Mouse (Mus musculus) kidney, adult 18-20 months (tissue): ENCODE data around the gene Casp6.

Source experiments
- DNase-seq: peaks from one replicate; pipeline ENCODE4 v3.0.0; 2021

The Casp6 gene

GRCm38 (mm10) chr3:129923581-129923980 lies 22.4 kb downstream of the Casp6 start:
- DNase-seq = no peak

DNA sequence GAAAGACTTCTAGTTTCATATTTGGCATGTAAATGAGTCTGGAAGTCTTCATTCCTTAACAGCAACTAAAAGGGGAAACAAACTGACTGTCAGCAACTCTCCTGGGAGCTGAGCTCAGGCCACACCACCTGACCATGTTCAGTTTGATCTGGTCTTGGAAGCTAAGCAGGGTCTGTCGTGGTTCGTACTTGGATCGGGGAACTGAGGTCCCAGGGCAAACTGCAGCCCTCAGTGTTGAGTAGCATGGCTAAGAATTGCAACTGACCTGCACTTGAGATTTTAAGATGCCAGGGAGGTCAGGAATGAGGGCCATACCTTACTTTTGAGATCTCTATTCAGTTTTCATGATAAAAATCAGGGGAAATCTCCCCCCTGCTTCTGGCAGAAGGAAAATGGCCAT lies 24.6 kb downstream of the Casp6 start:
- no peak for DNase-seq

DNA sequence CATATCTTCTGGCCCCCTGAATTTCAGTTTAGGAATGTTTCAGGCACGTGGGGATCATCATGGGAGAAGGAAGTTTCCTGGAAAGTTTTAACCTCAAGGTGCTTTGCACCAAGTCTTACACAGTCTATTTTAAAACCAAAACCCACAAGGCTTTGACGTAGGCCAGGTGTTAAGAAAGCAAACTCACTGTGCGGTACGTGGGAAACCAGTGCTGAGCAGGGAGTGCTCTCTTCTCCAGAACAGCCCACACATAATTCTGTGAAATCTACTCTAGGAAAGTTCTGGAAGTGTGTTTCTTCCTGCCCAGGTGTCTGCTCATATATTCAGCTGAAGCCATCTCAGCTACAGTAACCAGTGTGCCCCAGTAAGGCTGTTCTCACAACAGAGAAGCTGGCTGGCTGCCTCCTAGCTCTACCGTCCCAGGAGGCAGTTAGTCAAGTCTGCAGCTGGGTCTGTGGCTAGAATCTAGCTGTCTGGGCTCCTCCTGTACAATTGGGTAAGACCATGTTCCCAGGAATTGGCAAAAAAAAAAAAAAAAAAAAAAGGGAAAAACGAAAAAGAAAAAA lies 29.1 kb downstream of the Casp6 start:
- DNase-seq = no peak

GRCm38 (mm10) chr3:129932443-129932842 lies 31.2 kb downstream of the Casp6 start:
- DNase-seq = no peak

DNA sequence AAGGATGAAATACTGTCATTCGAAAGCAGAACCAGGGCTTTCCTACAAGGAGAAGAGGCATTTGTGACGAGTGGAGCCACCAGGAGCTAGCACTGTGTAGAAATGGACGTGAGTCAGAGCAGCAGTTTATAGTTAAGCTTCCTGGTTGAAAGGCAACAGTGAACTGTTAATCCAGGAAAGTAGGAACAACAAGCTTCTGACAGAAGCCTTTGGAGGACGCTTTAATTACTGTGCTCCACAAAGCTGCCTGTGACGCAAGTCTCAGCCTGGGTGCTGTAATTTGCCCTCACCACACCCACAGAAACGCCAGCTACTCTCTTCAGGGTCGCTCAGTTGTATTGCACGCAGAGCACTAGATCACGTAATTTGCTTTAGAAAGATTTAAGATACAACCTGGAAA lies 35.3 kb downstream of the Casp6 start:
- no peak for DNase-seq

DNA sequence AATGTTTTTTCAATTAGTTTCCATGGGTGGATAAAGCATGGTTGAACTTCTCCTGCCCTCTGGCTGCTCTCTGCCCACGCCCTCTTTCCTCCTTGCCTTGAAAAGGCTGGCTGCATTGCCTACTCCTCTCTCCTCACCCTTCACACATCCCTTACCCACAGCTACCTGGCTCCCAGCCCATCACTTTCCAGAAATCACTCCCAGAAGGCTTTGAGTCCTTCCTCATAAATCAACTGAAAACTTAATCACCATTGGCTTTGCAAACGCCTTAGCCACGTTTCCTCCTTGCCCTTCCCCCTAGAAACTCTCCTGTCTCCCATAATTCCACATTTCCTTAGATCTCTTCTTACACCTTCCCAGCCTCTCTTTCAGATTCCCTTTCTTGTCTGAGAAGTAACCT lies 36.6 kb downstream of the Casp6 start:
- no peak for DNase-seq

DNA sequence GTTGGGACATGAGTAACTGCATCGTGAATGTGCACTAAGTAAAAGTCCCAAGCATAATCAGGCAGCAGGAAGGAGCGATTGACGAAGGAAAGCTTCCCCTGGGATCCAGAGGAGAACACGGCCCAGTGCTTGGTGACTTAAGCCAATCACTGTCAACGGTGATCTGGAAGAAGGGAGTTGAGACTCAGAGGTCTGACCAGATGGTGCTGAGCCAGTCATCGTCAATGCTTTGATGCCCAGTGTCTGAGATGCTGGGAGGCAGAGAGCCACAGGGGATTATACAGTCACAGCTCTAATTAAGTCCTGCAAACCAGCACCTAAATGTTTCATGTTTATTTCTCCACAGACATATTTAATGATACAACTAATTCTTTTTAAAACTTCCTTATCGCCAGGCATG lies 37.8 kb downstream of the Casp6 start:
- no peak for DNase-seq

- DNase-seq = no peak
Observed at GRCm38 (mm10) chr3:129940780-129941179, 39.6 kb downstream of the Casp6 start.

DNA sequence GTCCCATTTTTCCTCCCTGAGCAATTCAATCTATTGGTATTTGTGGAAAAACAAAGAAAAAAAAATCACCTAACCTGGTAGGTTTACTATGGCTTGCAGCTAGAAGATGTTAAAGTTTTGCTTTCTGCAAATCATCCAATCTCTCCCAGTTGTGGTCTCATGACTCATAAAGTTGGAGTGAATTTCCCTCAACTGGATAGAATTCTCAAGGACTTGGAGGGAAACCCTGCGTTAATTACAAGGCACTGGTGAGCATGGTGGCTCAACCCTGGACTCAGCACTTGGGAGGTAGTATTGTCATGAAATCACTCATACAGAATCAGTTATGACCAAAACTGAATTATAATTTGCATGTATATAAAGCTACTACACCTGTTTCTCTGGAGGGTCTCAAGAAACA lies 40.1 kb downstream of the Casp6 start:
- DNase-seq = no peak

DNA sequence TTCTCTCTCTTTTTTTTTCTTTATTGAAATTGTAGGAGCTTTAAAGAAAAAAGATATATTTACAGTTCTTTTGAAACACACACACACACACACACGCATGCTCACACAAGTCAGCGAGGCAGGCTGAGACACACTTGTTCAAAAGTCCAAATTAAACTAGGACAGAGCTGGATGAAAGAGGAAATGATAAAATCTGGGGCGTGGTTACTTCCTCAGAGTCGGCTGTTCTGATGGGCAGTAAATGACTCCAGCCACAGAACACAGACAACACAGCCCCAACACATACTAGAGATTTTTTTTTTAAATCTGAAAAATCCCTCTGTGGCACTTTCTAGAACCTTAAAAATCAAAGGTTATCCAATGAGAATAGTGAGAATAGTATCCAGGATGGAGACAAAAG lies 42.6 kb downstream of the Casp6 start:
- no peak for DNase-seq

- DNase-seq = no peak
Observed at GRCm38 (mm10) chr3:129946217-129946914, 45.1 kb downstream of the Casp6 start.

- DNase-seq = no peak
Observed at GRCm38 (mm10) chr3:129948359-129948758, 47.1 kb downstream of the Casp6 start.

GRCm38 (mm10) chr3:129949158-129949773 lies 48.0 kb downstream of the Casp6 start:
- no peak for DNase-seq

- no peak for DNase-seq
Observed at GRCm38 (mm10) chr3:129953296-129953695, 52.1 kb downstream of the Casp6 start.

GRCm38 (mm10) chr3:129962533-129962932 lies 61.3 kb downstream of the Casp6 start:
- no peak for DNase-seq
